Mouse (Mus musculus): Measurements from ENCODE around the gene Fbxo3. TPM values are rescaled to one million over a fixed set of nuclear protein-coding genes. Genes with fewer than 3 reads are reported as not detected.

Fbxo3 gene
- polyA plus RNA-seq, 1 experiment from 2014 or later: 35.6 TPM

DNA sequence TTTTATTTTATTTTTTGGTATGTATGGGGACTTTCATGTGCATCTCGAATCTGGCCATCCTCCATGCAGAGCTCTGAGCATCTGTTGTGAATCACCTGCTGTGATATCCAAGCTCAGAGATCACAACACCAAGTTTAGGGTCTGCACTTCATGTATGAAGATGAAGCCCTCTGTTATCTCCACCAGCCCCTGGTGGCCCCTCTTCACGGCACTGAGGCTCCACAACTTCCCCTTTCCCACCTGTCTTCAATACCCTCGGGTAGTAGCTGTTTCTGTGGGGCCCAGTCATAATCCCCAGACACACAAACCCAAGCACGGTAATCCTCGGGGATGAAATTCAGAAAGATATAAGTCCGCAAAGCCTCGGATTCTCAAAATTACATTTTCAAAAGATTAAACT, 4.4 kb upstream of the Fbxo3 start:
- ATAC-seq: no peak
- WGBS: 76% methylated on average over 7 of the region's 7 CpGs
- H3K4me2 ChIP-seq (replicated peaks; ENCODE audit: low read depth): no peak overlapping the region
- no peak overlapping the region for H3K4me3 ChIP-seq (ENCODE audit: low read depth, low read length)
- no peak for TF ChIP-seq CTCF (IDR thresholded peaks at IDR 0.05; ENCODE audit: low read depth)
- H3K27ac ChIP-seq (ENCODE audit: low read depth, low read length): no peak overlapping the region
- no peaks in the 10 kb centered on the region for H3K27me3 ChIP-seq (replicated peaks; ENCODE audit: control insufficient read depth, insufficient read depth, low read length)
- H3K9ac ChIP-seq (ENCODE audit: low read depth, low read length): no peak overlapping the region
- H3K9me3 ChIP-seq (ENCODE audit: control insufficient read depth): no peaks in the 10 kb centered on the region
- no peaks in the 10 kb centered on the region for H3K36me3 ChIP-seq (ENCODE audit: control insufficient read depth, insufficient read depth)
- no peaks in the 10 kb centered on the region for H3K4me1 ChIP-seq (replicated peaks; ENCODE audit: control insufficient read depth, insufficient read depth, low read length)

DNA sequence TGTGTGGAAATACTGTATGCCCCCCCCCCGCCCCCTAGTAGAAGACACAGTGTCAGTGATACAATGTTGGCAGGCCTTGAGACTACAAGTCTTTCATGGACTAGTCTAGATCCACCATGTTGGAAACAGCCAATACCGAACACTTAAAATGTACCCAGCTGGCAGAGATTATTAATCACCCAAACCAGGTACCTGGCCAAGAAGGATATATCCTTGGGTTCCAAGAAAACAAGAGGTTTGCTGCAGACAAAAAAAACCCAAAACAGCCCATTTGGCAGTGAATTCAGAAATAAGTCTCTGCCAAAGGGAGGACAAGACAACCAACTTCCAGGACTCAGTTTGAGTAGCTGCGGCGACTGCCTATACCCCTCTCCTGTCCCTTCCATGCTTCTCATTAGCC, 2.9 kb upstream of the Fbxo3 start:
- no peak overlapping the region for H3K9ac ChIP-seq (ENCODE audit: low read depth, low read length)
- H3K4me3 ChIP-seq (ENCODE audit: low read depth, low read length): no peak overlapping the region
- H3K36me3 ChIP-seq (ENCODE audit: control insufficient read depth, insufficient read depth): no peaks in the 10 kb centered on the region
- 92% methylated on average over 4 of the region's 4 CpGs for WGBS
- H3K4me1 ChIP-seq (replicated peaks; ENCODE audit: control insufficient read depth, insufficient read depth, low read length): no peaks in the 10 kb centered on the region
- no peak overlapping the region for H3K4me2 ChIP-seq (replicated peaks; ENCODE audit: low read depth)
- H3K9me3 ChIP-seq (ENCODE audit: control insufficient read depth): no peaks in the 10 kb centered on the region
- ATAC-seq: no peak
- H3K27me3 ChIP-seq (replicated peaks; ENCODE audit: control insufficient read depth, insufficient read depth, low read length): no peaks in the 10 kb centered on the region
- no peak overlapping the region for H3K27ac ChIP-seq (ENCODE audit: low read depth, low read length)
- no peak for TF ChIP-seq CTCF (IDR thresholded peaks at IDR 0.05; ENCODE audit: low read depth)

DNA sequence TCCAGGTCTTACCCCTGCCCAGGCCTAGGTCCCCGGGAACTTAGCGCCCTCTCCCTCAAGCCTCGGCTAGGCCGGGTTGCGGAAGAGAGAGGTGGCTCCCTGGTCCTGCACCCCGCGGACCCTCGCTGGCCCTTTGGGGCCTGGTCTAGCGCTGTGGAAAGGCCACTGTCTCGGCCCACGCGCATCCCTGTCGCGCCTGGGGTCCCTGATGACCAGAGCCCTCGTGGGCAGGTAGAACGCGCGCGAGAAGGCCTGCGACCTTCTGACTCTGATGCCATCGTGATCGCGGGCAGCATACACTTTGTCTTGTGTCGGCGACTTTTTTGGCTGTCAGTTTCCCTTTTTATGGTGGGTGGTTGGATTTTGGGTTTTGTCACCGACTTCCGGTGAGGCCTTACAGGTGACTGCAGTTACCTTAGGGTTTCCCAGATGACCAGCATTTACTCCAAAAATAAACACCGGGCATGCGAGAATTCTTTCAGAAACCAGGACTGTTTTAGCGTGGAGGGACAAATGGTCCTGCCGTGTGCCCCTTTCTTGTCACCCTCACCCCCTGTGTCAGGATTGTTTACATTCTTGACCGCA, 710 bp downstream of the Fbxo3 start, which contains the start of gene 4931422A03Rik:
Gene 4931422A03Rik, minus strand, starts transcription at position 223 of the 585 bp plus-strand sequence.
- Histone ChIP-seq H3K27me3 (replicated peaks; ENCODE audit: control insufficient read depth, insufficient read depth, low read length) (no peaks in the 10 kb centered on the region), H3K4me3 (ENCODE audit: low read depth, low read length) (peak within 1 kb of the TSS; percentile 92), H3K4me2 (replicated peaks; ENCODE audit: low read depth) (peak within 1 kb of the TSS; percentile 76), H3K36me3 (ENCODE audit: control insufficient read depth, insufficient read depth) (no peaks in the 10 kb centered on the region), H3K9me3 (ENCODE audit: control insufficient read depth) (no peaks in the 10 kb centered on the region), H3K27ac (ENCODE audit: low read depth, low read length) (peak within 1 kb of the TSS; percentile 30; the same call in 1 of the 2 replicates), H3K9ac (ENCODE audit: low read depth, low read length) (peak within 1 kb of the TSS; percentile 91), H3K4me1 (replicated peaks; ENCODE audit: control insufficient read depth, insufficient read depth, low read length) (no peaks in the 10 kb centered on the region)
- no peak for TF ChIP-seq CTCF (IDR thresholded peaks at IDR 0.05; ENCODE audit: low read depth)
- peak; percentile 51 for ATAC-seq
- WGBS: under 1% methylated on average over 30 of the region's 32 CpGs

DNA sequence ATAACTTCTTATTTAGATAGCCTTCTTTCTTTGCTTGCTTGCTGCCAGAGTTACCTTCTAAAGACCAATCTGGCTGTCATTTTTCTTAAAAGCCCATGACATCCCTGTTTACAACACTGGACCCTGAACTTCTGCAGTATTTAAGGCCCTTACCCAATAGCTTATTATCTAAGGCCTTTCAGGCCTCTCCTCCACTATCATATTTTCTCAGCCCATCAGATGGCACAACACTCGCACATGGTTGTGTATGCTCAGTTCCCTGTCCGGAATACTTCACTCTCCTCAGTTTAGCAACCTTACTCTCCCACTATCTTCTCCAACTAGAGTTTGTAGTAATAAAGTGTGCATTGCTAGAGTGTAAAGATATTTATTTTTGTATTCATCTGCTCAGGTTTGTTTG, 1.6 kb downstream of the Fbxo3 start:
- Histone ChIP-seq H3K4me1 (replicated peaks; ENCODE audit: control insufficient read depth, insufficient read depth, low read length) (no peaks in the 10 kb centered on the region), H3K9me3 (ENCODE audit: control insufficient read depth) (no peaks in the 10 kb centered on the region), H3K4me3 (ENCODE audit: low read depth, low read length) (peak overlapping the region; percentile 92; the same call in 1 of the 2 replicates), H3K27ac (ENCODE audit: low read depth, low read length) (no peak overlapping the region), H3K4me2 (replicated peaks; ENCODE audit: low read depth) (peak overlapping the region; percentile 76), H3K27me3 (replicated peaks; ENCODE audit: control insufficient read depth, insufficient read depth, low read length) (no peaks in the 10 kb centered on the region), H3K36me3 (ENCODE audit: control insufficient read depth, insufficient read depth) (peaks cover 4% of the 10 kb centered on the region; the same call in 1 of the 2 replicates), H3K9ac (ENCODE audit: low read depth, low read length) (no peak overlapping the region)
- ATAC-seq: no peak
- WGBS: 43% methylated on average over 2 of the region's 2 CpGs
- no peak for TF ChIP-seq CTCF (IDR thresholded peaks at IDR 0.05; ENCODE audit: low read depth)

DNA sequence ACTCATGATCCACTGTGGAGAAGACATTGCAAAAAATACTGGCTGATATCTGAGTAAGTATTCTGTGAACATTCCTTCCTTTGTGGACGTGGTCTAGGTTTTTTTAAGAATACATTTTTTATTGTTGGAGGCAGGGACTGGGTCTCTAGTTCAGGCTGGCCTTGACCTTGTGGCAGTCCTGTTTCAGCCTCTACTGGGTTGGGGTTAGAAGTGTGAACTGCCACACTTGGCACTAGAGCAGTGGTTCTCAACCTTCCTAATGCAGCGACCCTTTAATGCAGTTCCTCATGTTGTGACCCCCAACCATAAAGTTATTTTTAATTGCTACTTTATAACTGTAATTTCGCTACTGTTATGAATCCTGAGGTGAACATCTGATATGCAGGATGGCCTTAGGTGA, 2.9 kb downstream of the Fbxo3 start:
- H3K4me1 ChIP-seq (replicated peaks; ENCODE audit: control insufficient read depth, insufficient read depth, low read length): no peaks in the 10 kb centered on the region
- 82% methylated on average over 3 of the region's 3 CpGs for WGBS
- no peak for TF ChIP-seq CTCF (IDR thresholded peaks at IDR 0.05; ENCODE audit: low read depth)
- H3K27ac ChIP-seq (ENCODE audit: low read depth, low read length): no peak overlapping the region
- H3K4me3 ChIP-seq (ENCODE audit: low read depth, low read length): no peak overlapping the region
- H3K9me3 ChIP-seq (ENCODE audit: control insufficient read depth): no peaks in the 10 kb centered on the region
- no peak overlapping the region for H3K4me2 ChIP-seq (replicated peaks; ENCODE audit: low read depth)
- H3K9ac ChIP-seq (ENCODE audit: low read depth, low read length): no peak overlapping the region
- no peak for ATAC-seq
- no peaks in the 10 kb centered on the region for H3K27me3 ChIP-seq (replicated peaks; ENCODE audit: control insufficient read depth, insufficient read depth, low read length)
- H3K36me3 ChIP-seq (ENCODE audit: control insufficient read depth, insufficient read depth): peaks cover 7% of the 10 kb centered on the region; the same call in 1 of the 2 replicates

DNA sequence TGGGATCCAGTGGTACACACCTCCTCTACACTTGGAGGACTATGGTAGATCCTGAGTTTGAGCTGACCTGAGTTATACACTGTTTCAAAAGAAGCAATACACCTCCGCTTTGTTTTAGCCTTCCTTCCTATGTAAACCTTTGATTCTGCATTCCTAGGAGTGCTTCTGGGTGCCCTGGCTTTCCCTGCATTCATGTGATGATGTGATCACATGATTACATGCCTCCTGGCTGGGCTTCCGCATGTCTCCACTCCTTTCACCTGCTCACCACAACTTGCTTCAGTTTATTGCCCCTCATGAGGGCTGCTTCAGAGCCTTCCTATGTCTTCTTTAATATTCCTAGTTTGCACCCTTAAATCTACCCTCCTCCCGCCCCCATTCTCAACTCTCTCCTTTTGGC, 4.5 kb downstream of the Fbxo3 start:
- no peak overlapping the region for H3K27ac ChIP-seq (ENCODE audit: low read depth, low read length)
- WGBS: 69% methylated on average over 3 of the region's 3 CpGs
- no peak overlapping the region for H3K4me2 ChIP-seq (replicated peaks; ENCODE audit: low read depth)
- H3K4me3 ChIP-seq (ENCODE audit: low read depth, low read length): no peak overlapping the region
- no peaks in the 10 kb centered on the region for H3K4me1 ChIP-seq (replicated peaks; ENCODE audit: control insufficient read depth, insufficient read depth, low read length)
- no peaks in the 10 kb centered on the region for H3K9me3 ChIP-seq (ENCODE audit: control insufficient read depth)
- no peak for ATAC-seq
- peaks cover 14% of the 10 kb centered on the region for H3K36me3 ChIP-seq (ENCODE audit: control insufficient read depth, insufficient read depth)
- no peaks in the 10 kb centered on the region for H3K27me3 ChIP-seq (replicated peaks; ENCODE audit: control insufficient read depth, insufficient read depth, low read length)
- no peak for TF ChIP-seq CTCF (IDR thresholded peaks at IDR 0.05; ENCODE audit: low read depth)
- H3K9ac ChIP-seq (ENCODE audit: low read depth, low read length): no peak overlapping the region
